Mouse (Mus musculus): Measurements from ENCODE around the gene Atp2c2. TPM values are rescaled to one million over a fixed set of nuclear protein-coding genes. Genes with fewer than 3 reads are reported as not detected.

Gene Atp2c2
- total RNA-seq, 2 experiments from 2014 or later, result not detected

- ATAC-seq (replicated peaks; ENCODE audit: low FRiP score, poor library complexity, severe bottlenecking), result no peak
Observed at GRCm38 (mm10) chr8:119737093-119737900, 37.5 kb downstream of the Atp2c2 start.

- ATAC-seq (replicated peaks; ENCODE audit: low FRiP score, poor library complexity, severe bottlenecking), result no peak
Observed at GRCm38 (mm10) chr8:119738129-119738907, 38.5 kb downstream of the Atp2c2 start.

GRCm38 (mm10) chr8:119740634-119741033 is 40.8 kb downstream of the Atp2c2 start:
- ATAC-seq (replicated peaks; ENCODE audit: low FRiP score, poor library complexity, severe bottlenecking), result no peak

GRCm38 (mm10) chr8:119742409-119742808 is 42.6 kb downstream of the Atp2c2 start:
- ATAC-seq (replicated peaks; ENCODE audit: low FRiP score, poor library complexity, severe bottlenecking), result no peak

- no peak for ATAC-seq (replicated peaks; ENCODE audit: low FRiP score, poor library complexity, severe bottlenecking)
Observed at GRCm38 (mm10) chr8:119743291-119744026, 43.6 kb downstream of the Atp2c2 start.

GRCm38 (mm10) chr8:119744604-119745003 is 44.8 kb downstream of the Atp2c2 start:
- no peak for ATAC-seq (replicated peaks; ENCODE audit: low FRiP score, poor library complexity, severe bottlenecking)

- ATAC-seq (replicated peaks; ENCODE audit: low FRiP score, poor library complexity, severe bottlenecking), result peak; percentile 31; the same call in 1 of the 2 replicates
Observed at GRCm38 (mm10) chr8:119755238-119756146, 55.7 kb downstream of the Atp2c2 start.

- no peak for ATAC-seq (replicated peaks; ENCODE audit: low FRiP score, poor library complexity, severe bottlenecking)
Observed at GRCm38 (mm10) chr8:119756147-119756461, 56.3 kb downstream of the Atp2c2 start.

- ATAC-seq (replicated peaks; ENCODE audit: low FRiP score, poor library complexity, severe bottlenecking), result no peak
Observed at GRCm38 (mm10) chr8:119756538-119756937, 56.7 kb downstream of the Atp2c2 start.

GRCm38 (mm10) chr8:119761692-119762091 is 61.9 kb downstream of the Atp2c2 start:
- no peak for ATAC-seq (replicated peaks; ENCODE audit: low FRiP score, poor library complexity, severe bottlenecking)

- ATAC-seq (replicated peaks; ENCODE audit: low FRiP score, poor library complexity, severe bottlenecking), result peak; percentile 43; the same call in 1 of the 2 replicates
Observed at GRCm38 (mm10) chr8:119762226-119763220, 62.7 kb downstream of the Atp2c2 start.

- no peak for ATAC-seq (replicated peaks; ENCODE audit: low FRiP score, poor library complexity, severe bottlenecking)
Observed at GRCm38 (mm10) chr8:119765311-119765710, 65.5 kb downstream of the Atp2c2 start.

- ATAC-seq (replicated peaks; ENCODE audit: low FRiP score, poor library complexity, severe bottlenecking), result no peak
Observed at GRCm38 (mm10) chr8:119765761-119766444, 66.1 kb downstream of the Atp2c2 start.

GRCm38 (mm10) chr8:119776668-119777245 is 76.9 kb downstream of the Atp2c2 start:
- ATAC-seq (replicated peaks; ENCODE audit: low FRiP score, poor library complexity, severe bottlenecking), result no peak

- no peak for ATAC-seq (replicated peaks; ENCODE audit: low FRiP score, poor library complexity, severe bottlenecking)
Observed at GRCm38 (mm10) chr8:119777765-119778164, 78.0 kb downstream of the Atp2c2 start.

GRCm38 (mm10) chr8:119778263-119778662 is 78.5 kb downstream of the Atp2c2 start, which contains the start of gene Tldc1:
Gene Tldc1, minus strand, starts transcription at chr8:119778416.
- ATAC-seq (replicated peaks; ENCODE audit: low FRiP score, poor library complexity, severe bottlenecking), result peak; percentile 93

Data from erythroblast, adult 5-6 weeks (primary cell).